Mouse (Mus musculus): Measurements from ENCODE around the gene Sart3.
"Not testable (repeated sequence)": the region's sequence is repeated elsewhere in the genome, so short reads cannot be mapped to it uniquely, and the experiment has no call there.

Sart3 gene

DNA sequence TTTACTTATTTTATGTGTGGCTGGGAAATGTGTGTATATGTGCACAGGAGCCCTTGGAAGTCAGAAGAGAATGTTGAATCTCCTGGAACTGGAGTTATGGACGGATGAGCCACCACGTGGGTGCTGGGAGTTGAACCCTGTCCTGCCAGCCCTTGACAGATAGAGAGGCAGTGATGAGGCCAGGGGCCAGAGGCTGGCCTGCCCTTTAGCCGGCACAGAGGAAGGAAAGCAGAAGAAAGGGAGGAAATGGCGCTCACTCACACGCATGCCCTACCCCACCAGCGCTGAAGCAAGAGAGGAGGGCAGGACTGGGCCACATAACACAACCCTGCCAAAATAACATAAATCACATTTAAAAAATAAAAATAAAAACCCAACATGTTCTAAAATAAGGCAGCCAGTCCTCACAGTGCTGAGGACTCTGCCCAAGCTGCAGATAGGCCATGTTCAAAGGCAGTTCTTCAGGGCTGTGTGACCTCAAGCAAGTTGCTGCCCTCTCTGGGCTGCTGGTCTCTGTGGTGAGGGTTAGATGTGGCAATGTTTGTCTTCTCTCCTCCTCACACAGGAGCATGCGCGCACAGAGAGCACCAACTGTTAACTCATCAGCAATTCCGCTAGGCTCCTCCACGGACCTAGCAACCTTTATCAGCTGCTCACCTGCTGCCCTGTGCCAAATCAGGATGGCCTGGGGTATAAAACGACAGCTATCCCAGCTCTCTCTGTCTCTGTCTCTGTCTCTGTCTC is 18.3 kb upstream of the Sart3 start:
- no peak for DNase-seq (ENCODE audit: low spot score in 2 of 2)

DNA sequence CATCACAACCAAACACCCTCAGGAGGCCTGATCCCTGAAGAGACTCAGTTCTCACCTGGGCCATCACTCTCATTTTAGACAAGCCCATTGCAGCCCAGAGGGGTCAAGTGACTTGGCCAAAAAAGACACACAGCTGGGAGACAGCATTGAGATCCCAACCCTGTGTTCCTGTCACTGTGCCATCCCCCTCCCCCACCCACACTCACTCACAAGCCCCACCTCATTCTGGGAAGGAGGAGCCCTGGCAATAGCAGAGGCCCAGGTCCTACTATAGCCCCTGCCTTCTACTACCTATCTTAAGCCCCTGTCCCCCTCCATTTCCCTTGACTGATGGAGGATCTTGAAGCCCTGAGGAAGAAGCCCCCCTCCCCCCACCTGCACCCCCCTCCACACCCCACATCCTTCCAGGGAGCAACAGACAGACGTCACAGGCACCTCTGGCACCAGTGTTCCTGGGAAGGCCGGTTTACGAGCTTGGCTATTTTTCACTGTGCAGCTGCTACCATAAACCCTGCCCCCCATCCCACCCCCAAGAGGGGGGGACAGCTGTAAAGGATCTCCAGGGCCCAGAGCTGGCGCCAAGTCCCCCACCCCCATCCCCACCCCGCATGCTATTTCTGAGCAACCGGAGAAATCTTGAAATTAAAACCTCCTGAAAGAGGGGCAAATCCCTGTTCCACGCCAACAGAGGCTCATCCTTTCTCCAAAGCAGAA is 16.9 kb upstream of the Sart3 start:
- DNase-seq (ENCODE audit: low spot score in 2 of 2): peak; percentile 74

DNA sequence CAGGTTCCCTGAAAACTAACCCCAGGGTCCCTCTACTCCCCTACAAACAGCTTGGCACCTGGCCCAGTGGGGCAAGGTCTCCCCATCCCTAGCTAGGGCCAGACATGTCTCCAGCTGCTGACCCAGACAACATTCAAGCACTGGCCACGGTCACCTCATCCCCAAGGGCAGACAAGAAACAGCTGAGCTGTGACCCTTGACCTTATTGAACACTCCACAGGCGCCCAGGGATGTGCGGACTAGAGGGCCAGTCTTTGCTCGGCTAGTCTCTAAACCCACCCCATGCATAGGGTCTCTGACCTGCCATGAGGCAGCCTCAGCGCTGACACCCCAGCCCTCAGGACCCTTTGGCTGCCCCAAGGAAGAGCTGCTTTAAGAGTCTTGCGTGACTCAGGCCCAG is 16.3 kb upstream of the Sart3 start:
- no peak for DNase-seq (ENCODE audit: low spot score in 2 of 2)

DNA sequence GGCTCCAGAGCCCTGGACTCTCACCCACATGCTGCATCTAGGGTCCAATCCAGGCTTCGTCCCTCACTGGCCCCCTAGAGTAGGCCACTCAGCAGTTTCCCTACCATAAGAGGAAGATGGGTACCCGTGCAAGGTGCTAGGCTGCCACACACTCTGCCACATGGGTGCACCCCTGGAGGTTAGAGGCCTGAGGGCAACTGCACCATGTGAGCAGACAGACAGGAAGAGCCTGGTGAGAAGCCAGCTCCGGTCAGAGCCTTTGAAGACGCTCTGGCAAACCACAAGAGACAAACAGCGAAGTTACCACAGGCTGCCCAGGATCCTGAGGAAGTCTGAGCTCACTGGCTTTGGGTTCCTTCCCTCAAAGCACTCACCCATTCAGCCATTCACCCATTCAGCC is 14.7 kb upstream of the Sart3 start:
- no peak for DNase-seq (ENCODE audit: low spot score in 2 of 2)

DNA sequence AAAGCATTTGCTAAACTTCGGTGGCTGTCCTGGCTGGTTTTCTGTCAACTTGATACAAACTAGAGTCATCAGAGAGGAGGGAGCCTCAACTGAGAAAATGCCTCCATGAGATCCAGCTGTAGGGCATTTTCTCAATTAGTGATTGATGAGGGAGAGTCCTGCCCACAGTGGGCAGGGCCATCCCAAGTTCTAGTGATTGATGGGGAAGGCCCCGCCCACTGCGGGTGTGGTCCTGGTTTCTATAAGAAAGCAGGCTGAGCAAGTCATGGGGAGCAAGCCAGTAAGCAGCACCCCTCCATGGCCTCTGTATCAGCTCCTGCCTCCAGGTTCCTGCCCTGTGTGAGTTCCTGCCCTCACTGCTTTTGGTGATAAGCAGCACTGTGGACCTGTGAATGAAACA is 11.8 kb upstream of the Sart3 start:
- not testable (repeated sequence) for DNase-seq (ENCODE audit: low spot score in 2 of 2)

DNA sequence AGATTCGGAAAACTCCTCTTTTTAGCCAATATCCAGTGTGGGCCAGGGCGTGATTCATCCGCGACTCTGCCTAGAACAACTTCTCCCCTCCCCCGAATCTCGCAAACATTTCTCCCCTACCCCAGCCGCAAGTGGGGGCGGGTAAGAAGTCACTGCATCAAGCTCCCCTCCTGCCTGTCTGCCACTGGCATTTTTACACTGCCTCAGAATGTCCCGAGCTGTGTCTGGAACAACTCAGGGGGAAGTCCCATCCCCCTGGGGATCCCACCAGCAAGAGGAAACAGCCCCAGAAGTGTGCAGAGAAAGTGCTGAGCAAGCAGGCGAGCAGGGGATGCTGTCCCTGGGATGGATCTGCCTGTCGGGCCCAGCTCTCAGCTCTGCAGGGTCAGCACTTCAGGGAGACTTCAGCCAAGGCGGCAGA is 11.3 kb upstream of the Sart3 start:
- DNase-seq (ENCODE audit: low spot score in 2 of 2): peak in 1 of 2 experiments; percentile 52

DNA sequence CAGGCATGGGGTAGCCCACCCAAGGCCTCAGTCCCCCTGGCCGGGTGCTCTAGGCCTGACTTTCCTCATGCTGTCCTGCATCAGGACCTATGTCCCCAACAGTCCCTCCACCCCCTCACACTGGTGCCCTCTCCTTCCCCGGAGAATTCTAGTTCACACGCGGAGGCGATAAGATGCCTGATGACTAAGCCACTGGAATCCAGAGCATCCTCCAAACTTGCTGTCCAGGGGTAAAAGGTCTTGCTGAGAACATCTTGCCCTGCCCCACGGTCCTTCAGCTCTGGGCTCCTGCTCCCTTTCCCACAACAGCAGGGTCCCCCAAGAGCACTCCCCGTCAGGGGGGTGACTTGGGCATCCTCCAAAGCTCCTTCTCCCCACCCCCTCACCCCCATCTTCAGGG is 10.3 kb upstream of the Sart3 start:
- no peak for DNase-seq (ENCODE audit: low spot score in 2 of 2)

DNA sequence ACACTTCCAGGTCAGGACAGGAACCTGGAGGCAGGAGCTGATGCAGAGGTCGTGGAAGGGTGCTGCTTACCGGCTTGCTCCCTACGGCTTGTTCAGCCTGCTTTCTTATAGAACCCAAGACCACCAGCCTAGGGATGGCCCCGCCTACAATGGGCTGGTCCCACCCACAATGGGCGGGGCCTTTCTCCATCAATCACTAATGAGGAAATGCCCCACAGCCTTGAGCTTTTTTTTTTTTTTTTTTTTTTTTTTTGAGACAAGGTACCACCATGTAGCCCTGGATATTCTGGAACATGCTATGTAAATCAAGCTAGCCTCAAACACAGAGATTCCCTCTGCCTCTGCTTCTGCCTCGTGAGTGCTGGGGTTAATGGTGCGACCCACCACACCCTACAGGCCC is 9.6 kb upstream of the Sart3 start:
- no peak for DNase-seq (ENCODE audit: low spot score in 2 of 2)

DNA sequence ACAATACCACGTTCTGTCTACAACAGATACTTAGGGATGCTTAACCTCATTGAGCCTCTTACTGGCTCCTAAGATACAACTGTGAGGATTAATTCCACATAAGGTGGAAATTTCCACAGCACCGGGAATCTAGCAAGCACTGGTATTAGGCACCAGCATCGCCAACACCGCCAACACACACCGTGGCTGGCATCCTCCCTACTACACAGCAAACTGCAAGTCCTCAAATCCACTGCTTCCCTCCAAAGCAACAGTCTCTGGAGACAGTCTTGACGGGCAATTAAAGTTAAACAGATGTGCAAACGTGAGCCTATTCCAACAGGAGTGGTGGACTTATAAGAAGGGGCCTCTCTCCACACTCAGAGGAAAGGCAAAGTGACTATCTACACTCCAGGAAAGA is 8.9 kb upstream of the Sart3 start:
- no peak for DNase-seq (ENCODE audit: low spot score in 2 of 2)

DNA sequence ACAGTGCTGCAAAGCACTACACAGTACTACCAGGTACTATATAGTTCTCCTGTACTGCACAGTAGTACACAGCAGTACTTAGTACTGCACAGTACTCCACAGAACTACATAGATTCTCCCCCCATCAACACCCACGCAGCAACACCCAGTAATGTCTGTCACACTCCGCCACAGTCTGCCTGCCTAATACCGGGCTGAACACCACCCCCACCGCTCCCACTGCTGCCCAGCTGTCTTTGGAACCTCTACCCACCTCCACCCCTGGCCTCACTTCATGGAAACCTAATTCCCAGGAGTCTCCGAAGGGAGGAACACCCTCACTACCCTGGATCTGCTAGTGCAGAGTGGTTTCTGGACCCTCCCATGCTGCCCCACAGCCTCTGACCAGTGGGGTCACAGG is 8.5 kb upstream of the Sart3 start:
- DNase-seq (ENCODE audit: low spot score in 2 of 2): no peak

DNA sequence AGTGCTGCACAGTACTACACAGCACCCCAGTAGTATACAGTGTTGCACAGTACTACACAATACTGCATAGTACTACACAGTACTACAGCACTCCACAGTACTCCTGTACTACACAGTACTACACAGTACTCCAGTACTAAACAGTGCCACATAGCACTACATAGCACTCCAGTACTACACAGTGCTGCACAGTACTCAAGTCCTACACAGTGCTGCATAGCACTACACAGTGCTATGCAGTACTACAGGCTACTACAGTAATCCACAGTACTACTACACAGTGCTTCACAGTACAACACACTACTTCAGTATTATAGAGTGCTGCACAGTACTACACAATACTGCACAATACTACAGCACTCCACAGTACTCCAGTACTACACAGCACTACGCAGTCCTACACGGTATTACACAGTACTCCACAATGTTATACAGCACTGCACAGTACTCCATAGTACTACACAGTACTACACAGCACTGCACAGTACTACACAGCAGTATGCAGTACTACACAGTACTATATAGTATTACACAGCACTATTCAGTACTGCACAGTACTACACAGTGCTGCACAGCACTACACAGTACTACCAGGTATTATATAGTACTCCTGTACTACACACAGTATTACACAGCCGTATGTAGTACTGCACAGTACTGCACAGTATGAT is 7.9 kb upstream of the Sart3 start:
- DNase-seq (ENCODE audit: low spot score in 2 of 2): no peak

DNA sequence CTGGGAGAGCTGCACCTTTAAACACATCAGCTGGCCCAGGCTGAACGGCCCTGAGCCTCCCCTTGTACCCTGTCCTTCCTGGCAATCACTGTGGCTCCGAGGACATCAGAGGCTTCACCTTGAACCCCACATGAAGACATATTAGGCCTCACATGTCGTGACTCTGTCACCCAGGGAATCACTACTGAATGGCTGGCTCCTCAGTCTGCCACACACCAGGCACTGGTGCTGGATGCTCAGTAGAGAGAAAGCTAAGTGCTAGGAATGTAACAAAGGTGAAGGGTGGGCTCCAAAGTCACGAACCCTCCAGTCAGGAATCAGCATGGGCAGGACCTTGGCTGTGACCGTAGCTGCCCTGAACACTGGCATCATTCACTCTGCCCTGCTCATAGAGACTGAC is 7.3 kb upstream of the Sart3 start:
- no peak for DNase-seq (ENCODE audit: low spot score in 2 of 2)

DNA sequence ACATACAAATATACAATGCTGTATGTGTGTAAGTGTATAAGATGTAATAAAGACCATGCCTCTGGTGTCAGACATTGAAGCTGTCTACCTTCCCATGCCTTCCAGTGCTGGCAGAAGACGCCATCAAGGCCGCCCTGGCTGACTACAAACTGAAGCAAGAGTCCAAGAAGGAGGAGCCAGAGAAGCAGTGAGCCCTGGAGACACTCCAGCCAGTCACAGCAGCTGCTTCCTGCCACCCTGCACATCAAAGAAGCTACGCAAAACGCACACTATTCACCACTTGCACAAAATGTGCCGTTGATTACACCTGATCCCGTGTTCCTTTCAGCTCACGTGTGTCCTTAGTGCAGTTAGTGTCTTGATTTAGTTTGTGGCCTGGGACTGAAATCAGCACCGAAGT is 5.4 kb upstream of the Sart3 start:
- DNase-seq (ENCODE audit: low spot score in 2 of 2): not testable (repeated sequence)

DNA sequence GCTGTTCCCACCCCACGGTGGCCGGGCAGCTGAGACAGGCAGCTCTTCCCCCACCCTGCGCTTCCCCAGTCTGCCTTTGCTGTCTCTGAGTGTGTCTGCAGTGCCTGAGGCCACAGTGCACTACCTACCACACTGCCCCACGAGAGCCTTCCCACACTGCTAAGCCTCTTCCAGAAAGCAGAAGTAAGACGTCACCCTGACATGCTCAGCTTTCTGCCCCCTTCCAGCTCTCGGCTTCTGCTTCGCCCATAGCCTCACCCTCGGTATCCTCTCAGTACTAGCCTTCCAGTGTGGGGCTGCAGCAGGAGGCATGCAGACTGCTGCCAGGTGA is 4.6 kb upstream of the Sart3 start:
- no peak for DNase-seq (ENCODE audit: low spot score in 2 of 2)

DNA sequence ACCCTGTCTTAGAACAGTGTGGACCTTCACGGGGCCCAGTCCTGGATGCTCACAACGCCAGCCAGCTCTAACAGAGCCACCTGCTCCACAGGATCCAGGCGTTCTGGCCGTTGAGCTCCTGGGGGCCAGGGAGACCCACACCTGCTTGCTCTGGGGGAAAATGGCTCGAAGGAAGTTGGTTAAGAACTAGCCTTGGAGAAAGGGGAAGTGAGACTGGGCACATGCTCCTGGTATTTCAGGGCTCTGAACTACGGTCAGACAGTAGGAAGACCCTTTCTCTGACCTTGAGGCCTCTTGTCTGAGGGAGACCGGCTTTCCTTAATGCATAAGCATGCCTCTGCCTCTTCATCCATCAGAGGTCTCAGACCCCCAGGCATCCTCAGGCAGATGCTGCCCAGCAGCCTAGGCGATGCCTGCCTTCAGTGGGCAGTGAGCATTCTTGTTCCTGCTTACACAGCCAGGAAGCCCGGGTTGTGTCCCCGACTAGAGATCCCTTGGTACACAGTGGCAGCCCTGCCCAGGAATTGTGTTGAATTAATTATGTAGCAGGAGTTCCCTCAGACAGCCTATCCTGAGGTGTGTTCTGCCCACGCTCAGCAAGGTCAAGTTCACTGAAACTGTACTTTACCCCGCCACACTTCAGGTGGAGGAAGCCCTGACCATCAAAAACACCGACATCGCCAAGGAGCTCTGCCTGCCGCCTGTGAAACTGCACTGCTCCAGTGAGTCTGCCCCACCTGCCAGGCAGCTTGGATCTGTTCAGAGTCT is 4.0 kb upstream of the Sart3 start:
- no peak for DNase-seq (ENCODE audit: low spot score in 2 of 2)

DNA sequence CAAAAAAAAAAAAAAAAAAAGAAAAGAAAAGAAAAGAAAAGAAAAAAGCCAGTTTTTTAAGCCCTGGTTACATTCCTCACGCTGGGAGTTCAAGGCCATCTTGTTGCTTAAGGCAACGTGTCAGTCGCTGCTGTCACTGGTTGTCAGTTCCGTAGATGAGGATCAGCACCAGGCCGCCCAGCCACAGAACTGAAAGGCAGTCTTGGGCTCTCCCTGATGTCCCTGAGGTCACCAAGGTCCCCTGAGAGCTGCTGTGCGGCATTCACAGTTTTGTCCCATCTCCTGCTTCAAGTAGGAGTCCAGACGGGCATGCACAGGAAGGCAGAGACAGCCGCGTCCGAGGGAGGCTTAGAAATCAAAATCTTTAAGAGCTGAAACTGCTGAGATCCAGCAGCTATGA is 3.3 kb upstream of the Sart3 start:
- no peak for DNase-seq (ENCODE audit: low spot score in 2 of 2)

DNA sequence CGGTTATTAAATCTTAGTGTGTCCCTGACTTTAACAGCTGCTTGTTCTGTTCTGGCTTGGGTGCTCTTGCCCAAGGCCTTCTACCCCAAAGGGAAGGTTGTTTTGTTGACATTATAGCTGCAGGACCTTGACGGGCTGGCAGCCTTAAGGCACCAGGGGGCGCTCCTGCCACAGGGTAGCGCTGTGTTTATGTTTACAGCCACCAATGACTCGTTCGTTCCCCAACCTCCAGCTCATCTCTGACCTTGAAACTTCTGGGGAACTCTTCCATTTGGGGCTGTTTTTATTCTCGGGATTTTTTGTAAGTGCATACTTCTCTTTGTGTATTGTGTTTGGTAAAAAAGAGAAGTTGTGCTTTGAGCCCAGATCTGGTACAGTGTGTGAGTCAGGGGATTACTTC is 1.4 kb upstream of the Sart3 start:
- DNase-seq (ENCODE audit: low spot score in 2 of 2): peak; percentile 81 to 90

DNA sequence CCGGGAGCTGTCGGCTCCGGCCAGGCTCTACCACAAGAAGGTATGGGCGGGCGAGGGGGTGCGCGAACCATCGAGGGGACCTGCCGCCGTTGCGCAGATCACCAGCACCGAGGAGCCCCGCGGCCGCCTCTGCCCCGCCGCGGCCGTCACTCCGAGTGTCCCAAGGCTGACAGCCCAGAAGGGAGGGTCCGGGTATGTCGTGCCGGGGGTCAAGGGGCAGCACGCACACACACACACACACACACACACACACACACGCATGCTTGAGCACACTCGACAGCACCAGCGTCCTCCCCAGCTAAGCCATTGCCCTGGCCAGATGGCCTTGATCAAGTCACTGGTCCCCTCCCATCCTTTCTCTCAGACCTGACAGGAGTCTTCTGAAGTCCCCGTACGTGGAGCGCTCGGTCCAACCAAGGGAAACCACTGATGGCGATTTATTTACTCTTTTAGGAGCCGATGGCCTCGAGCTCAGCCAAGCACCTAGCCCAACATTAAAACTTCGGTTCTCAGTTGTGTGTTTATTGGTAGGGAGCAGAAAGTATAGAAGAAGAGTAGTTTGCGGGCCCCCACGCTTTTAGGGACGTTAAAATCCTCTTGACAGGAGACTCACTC is 702 bp upstream of the Sart3 start:
- peak in 1 of 2 experiments; percentile 36 for DNase-seq (ENCODE audit: low spot score in 2 of 2)

DNA sequence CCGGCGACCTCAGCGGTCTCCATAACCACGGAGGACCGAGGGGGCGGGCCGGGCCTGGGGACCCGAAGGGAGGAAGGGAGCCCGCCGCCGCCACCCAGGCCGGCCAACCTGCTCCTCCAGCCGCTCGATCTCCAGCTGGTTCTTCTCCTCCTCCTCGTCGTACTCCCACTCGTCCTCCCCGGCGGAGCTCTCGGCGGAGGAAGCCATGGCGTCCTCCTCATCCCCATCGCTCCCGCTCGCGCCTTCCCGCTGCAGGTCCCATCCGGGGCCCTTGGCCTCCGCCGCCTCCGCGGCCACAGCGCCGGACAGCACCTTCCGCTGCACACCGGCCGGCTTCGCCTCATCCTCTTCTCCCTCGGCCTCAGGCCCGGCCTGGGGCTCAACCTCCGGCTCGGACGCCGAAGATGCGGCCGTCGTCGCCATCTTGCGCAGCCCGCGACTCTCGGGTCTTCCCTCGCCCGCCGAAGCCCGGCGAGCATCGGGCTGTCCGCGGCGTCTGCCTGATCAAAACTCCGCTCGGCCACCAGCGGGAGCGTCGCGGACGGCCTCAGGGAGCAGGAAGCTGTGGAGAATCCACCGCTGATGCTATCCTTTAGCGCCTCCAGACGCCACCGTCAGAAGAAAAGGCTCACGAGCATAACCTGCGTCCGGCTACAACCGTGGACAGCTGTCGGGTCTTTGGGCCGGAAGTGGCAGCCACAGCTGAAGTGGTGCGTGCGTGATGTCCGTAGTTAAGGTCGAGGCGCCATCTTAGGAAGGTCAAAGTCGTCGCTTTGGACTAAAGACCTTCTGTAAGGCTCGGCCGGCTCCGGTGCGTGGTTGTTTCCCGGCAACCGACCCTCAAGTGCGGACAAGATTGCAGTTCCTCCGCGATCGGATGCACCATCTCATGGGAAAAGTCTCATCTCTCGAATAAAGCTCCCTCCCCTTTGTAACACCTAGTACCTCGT is 822 bp downstream of the Sart3 start:
- DNase-seq (ENCODE audit: low spot score in 2 of 2): peak; percentile 80 to 82

DNA sequence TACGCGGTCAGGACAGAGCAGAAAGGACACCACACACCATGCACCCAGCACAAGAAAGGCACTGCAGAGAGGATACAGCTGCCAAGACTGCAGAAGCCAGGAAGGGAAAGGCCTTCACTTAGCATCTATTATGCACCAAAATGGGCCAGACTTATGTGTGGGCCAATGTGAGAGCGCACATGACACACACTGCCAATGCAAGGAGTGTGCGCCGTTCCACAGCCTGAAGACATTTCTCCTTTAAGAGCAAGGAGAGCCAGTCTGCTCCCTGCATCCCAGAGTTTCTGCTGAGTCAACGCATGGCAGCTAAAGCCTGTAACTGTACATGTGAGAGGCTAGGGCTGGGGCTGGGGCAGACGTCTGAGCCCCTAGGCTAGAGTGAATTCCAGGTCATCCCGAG is 3.5 kb downstream of the Sart3 start:
- DNase-seq (ENCODE audit: low spot score in 2 of 2): no peak
